Mouse (Mus musculus): ENCODE results near the gene Cldn34c1. TPM values are rescaled to one million over a fixed set of nuclear protein-coding genes. Genes with fewer than 3 reads are reported as not detected.
"Not testable (repeated sequence)": the region's sequence is repeated elsewhere in the genome, so short reads cannot be mapped to it uniquely, and the experiment has no call there.

Cldn34c1 gene
- total and polyA plus RNA-seq, 3 experiments = 3.6 to 6.8 TPM; not detected in 1

DNA sequence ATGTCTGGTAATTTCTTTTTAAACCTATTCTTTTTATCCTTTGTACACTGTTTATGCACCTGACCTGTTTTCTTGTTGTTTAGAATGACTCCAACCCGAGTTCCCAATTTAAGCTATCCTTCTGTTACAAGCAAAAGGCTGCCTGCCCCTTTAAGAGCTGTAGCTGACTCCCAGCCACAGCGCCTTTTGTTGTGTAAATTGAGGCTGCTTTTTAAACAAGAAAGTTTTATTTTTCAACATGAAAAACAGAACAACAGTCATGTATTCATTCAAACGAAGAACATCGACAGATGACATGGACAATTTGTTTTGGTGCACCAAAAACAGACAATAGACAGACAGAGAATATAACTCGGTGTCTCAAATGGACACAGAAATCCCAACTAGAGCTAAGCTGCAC, 489 bp upstream of the Cldn34c1 start:
- DNase-seq (ENCODE audit: low read depth, low spot score); H3K36me3 ChIP-seq (ENCODE audit: control insufficient read depth in 1 of 2, insufficient read depth in 2 of 2, low read length in 2 of 2); H3K9me3 ChIP-seq (replicated peaks; ENCODE audit: insufficient read depth, low read length); H3K4me1 ChIP-seq (ENCODE audit: control insufficient read depth in 1 of 2, insufficient read depth in 2 of 2, low read length in 2 of 2); H3K79me2 ChIP-seq (ENCODE audit: control insufficient read depth, insufficient read depth, low read length, poor library complexity); H3K27me3 ChIP-seq (ENCODE audit: control insufficient read depth in 1 of 2, insufficient read depth in 2 of 2, low read length in 2 of 2): not testable (repeated sequence)
- TF ChIP-seq HCFC1 (IDR thresholded peaks at IDR 0.05; ENCODE audit: low read depth, low read length) = 0 out of 2 replicates have a peak, but pooled peaks have one; percentile 2
- peak overlapping the region; percentile 83 for H3K9ac ChIP-seq (ENCODE audit: control insufficient read depth, low read depth, low read length, poor library complexity, severe bottlenecking)
- peak overlapping the region; percentile 70 to 80 for H3K4me3 ChIP-seq (ENCODE audit: control insufficient read depth in 1 of 2, insufficient read depth in 1 of 2, low read depth in 2 of 2, low read length in 2 of 2)
- H3K27ac ChIP-seq (ENCODE audit: control insufficient read depth, low read depth, low read length) = peak overlapping the region; percentile 94

DNA sequence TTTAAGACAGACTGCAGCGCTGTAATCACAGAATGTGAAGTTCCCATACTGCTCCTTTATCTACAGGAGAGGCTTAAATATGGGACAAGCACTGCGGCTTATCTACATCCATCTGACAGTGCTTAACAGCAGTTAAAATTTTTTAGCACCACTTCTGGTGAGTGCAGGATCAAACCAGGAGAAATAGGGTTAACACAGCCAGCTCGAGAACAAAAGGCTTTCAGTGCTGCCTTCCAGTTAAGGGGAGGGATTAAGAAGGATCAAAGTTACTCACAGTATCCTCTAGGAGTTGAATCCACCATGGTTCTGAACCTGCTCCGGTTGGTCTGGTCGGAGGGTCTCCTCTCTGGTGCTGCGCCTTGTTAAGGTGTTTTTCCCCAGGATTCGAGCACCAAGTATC, 1.4 kb downstream of the Cldn34c1 start:
- not testable (repeated sequence) for H3K27ac ChIP-seq (ENCODE audit: control insufficient read depth, low read depth, low read length); H3K27me3 ChIP-seq (ENCODE audit: control insufficient read depth in 1 of 2, insufficient read depth in 2 of 2, low read length in 2 of 2); H3K79me2 ChIP-seq (ENCODE audit: control insufficient read depth, insufficient read depth, low read length, poor library complexity); H3K4me1 ChIP-seq (ENCODE audit: control insufficient read depth in 1 of 2, insufficient read depth in 2 of 2, low read length in 2 of 2); H3K36me3 ChIP-seq (ENCODE audit: control insufficient read depth in 1 of 2, insufficient read depth in 2 of 2, low read length in 2 of 2); DNase-seq (ENCODE audit: low read depth, low spot score); H3K9me3 ChIP-seq (replicated peaks; ENCODE audit: insufficient read depth, low read length); H3K4me3 ChIP-seq (ENCODE audit: control insufficient read depth in 1 of 2, insufficient read depth in 1 of 2, low read depth in 2 of 2, low read length in 2 of 2); H3K9ac ChIP-seq (ENCODE audit: control insufficient read depth, low read depth, low read length, poor library complexity, severe bottlenecking)
- 0 out of 2 replicates have a peak, but pooled peaks have one; percentile 21 for TF ChIP-seq GATA1 (IDR thresholded peaks at IDR 0.05; ENCODE audit: low read depth, low read length)

- H3K27ac ChIP-seq (ENCODE audit: control insufficient read depth, low read depth, low read length); H3K36me3 ChIP-seq (ENCODE audit: control insufficient read depth in 1 of 2, insufficient read depth in 2 of 2, low read length in 2 of 2); H3K79me2 ChIP-seq (ENCODE audit: control insufficient read depth, insufficient read depth, low read length, poor library complexity); DNase-seq (ENCODE audit: low read depth, low spot score); H3K9me3 ChIP-seq (replicated peaks; ENCODE audit: insufficient read depth, low read length); H3K27me3 ChIP-seq (ENCODE audit: control insufficient read depth in 1 of 2, insufficient read depth in 2 of 2, low read length in 2 of 2); H3K9ac ChIP-seq (ENCODE audit: control insufficient read depth, low read depth, low read length, poor library complexity, severe bottlenecking); H3K4me1 ChIP-seq (ENCODE audit: control insufficient read depth in 1 of 2, insufficient read depth in 2 of 2, low read length in 2 of 2); H3K4me3 ChIP-seq (ENCODE audit: control insufficient read depth in 1 of 2, insufficient read depth in 1 of 2, low read depth in 2 of 2, low read length in 2 of 2): not testable (repeated sequence)
Measured at GRCm38 (mm10) chrX:123222381-123222780, 119.1 kb downstream of the Cldn34c1 start, which contains the start of gene Srsx. TSS of gene Srsx (minus strand) at chrX:123222481.

Other genes with a start within 250 kb of the Cldn34c1 start
- gene Gm17521, start 73.8 kb upstream of the Cldn34c1 start, total RNA-seq (2012; rRNA removed) = not detected in 2 replicates
- gene Gm17521, start 73.8 kb upstream of the Cldn34c1 start, polyA plus RNA-seq (2012; ENCODE audit: insufficient read depth in 1 of 2, insufficient read length in 2 of 2, low read depth in 1 of 2, low replicate concordance in 2 of 2, missing spikeins in 1 of 2) = not detected
- gene Srsx, start 119.0 kb downstream of the Cldn34c1 start, total RNA-seq (2012; rRNA removed) = not detected in 2 replicates
- not detected for gene Srsx, start 119.0 kb downstream of the Cldn34c1 start, polyA plus RNA-seq (2012; ENCODE audit: insufficient read depth in 1 of 2, insufficient read length in 2 of 2, low read depth in 1 of 2, low replicate concordance in 2 of 2, missing spikeins in 1 of 2)
- gene Gm17577, start 143.4 kb downstream of the Cldn34c1 start, total RNA-seq (2012; rRNA removed) = not detected in 2 replicates
- gene Gm17577, start 143.4 kb downstream of the Cldn34c1 start, polyA plus RNA-seq (2012; ENCODE audit: insufficient read depth in 1 of 2, insufficient read length in 2 of 2, low read depth in 1 of 2, low replicate concordance in 2 of 2, missing spikeins in 1 of 2) = not detected